Mouse (Mus musculus) frontal cortex, postnatal 25 days (tissue): ENCODE measurements around the gene Kras.

Experiments used
- DNase-seq, 2 experiments: peaks; one replicate each; pipeline ENCODE4 v3.0.0; 2022; ENCODE audit warnings: low spot score in 2 of 2

The Kras gene

GRCm38 (mm10) chr6:145249291-145250184 lies 501 bp downstream of the Kras start:
- DNase-seq: peak; percentile 21 to 29

- no peak for DNase-seq
Observed at GRCm38 (mm10) chr6:145247886-145248285, 2.2 kb downstream of the Kras start.

- no peak for DNase-seq
Observed at GRCm38 (mm10) chr6:145246841-145247240, 3.2 kb downstream of the Kras start.

- DNase-seq: no peak
Observed at GRCm38 (mm10) chr6:145242521-145242920, 7.5 kb downstream of the Kras start.

GRCm38 (mm10) chr6:145240285-145240684 lies 9.8 kb downstream of the Kras start:
- no peak for DNase-seq

- no peak for DNase-seq
Observed at GRCm38 (mm10) chr6:145237148-145237547, 12.9 kb downstream of the Kras start.

- DNase-seq: no peak
Observed at GRCm38 (mm10) chr6:145235367-145235766, 14.7 kb downstream of the Kras start.

- no peak for DNase-seq
Observed at GRCm38 (mm10) chr6:145234391-145234790, 15.6 kb downstream of the Kras start.

- DNase-seq: no peak
Observed at GRCm38 (mm10) chr6:145226296-145226695, 23.7 kb downstream of the Kras start.

GRCm38 (mm10) chr6:145224246-145224645 lies 25.8 kb downstream of the Kras start:
- no peak for DNase-seq

GRCm38 (mm10) chr6:145215826-145216225 lies 34.2 kb downstream of the Kras start:
- no peak for DNase-seq

- DNase-seq: no peak
Observed at GRCm38 (mm10) chr6:145213916-145214315, 36.1 kb downstream of the Kras start.

- DNase-seq: no peak
Observed at GRCm38 (mm10) chr6:145211376-145212305, 38.4 kb downstream of the Kras start.

GRCm38 (mm10) chr6:145210816-145211338 lies 39.2 kb downstream of the Kras start, which contains the start of the genes Casc1 and Etfrf1:
Casc1 (minus strand) TSS chr6:145211005.
Etfrf1 (plus strand) TSS chr6:145211134.
- peak; percentile 90 to 96 for DNase-seq

GRCm38 (mm10) chr6:145210056-145210680 lies 39.9 kb downstream of the Kras start:
- no peak for DNase-seq

- no peak for DNase-seq
Observed at GRCm38 (mm10) chr6:145205142-145205541, 44.9 kb downstream of the Kras start.

GRCm38 (mm10) chr6:145204440-145204839 lies 45.6 kb downstream of the Kras start:
- no peak for DNase-seq

GRCm38 (mm10) chr6:145202432-145203125 lies 47.5 kb downstream of the Kras start:
- DNase-seq: no peak

- no peak for DNase-seq
Observed at GRCm38 (mm10) chr6:145197949-145198686, 51.9 kb downstream of the Kras start.

GRCm38 (mm10) chr6:145193446-145193845 lies 56.6 kb downstream of the Kras start:
- no peak for DNase-seq
